Mouse (Mus musculus): ENCODE measurements at regions not wholly inside any gene's neighbourhood (a gene's known extent, or its start where the extent isn't known, plus 50 kb on each side); places are given as distances from the start of the nearest gene placed in this dataset.

- DNase-seq, result no peak
Observed at GRCm38 (mm10) chr3:15118634-15119356, 213.3 kb downstream of the Gm9733 start.

DNA sequence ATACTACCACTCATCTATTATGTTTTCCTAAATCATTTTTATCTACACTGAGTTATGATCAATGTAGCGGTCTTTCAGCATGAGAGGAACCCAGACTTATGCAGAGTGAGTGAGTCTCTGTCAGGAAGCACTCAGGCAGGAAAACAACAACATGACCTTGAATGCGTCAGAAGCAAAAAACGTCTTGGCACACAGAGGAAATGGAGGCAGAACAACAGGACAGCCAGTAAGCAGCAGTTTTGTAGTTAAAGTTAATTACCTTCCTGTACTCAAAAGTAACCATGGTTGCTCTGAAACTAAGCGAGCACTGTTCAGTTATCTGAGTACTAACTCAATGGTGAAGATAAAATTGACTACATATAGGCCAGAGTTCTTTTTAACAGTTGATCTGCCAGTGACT lies 205.4 kb downstream of the Gm9733 start:
- no peak for DNase-seq

DNA sequence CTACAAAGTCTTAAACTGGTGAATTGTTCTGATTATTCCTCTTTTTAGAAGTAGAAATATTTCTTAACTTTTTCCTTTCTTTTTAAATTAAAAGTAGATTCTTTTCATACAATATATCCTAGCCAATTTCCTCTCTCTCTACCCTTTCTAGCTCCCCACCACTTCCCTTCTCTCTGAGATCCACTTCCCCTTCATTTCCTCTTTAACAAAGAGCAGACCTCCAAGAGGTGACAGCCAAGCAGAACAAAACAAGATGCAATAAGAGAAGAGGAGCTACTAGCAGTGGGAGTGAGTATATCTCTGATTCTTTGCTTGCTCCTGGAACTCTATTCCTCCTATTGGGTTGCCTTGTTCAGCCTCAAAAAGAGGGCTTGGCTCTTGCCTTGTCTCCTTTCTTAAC lies 203.7 kb downstream of the Gm9733 start:
- DNase-seq, result no peak

- DNase-seq, result no peak
Observed at GRCm38 (mm10) chr3:15128960-15129359, 203.1 kb downstream of the Gm9733 start.

- DNase-seq, result no peak
Observed at GRCm38 (mm10) chr3:15129729-15130369, 202.3 kb downstream of the Gm9733 start.

GRCm38 (mm10) chr3:15132136-15132535 lies 200.0 kb downstream of the Gm9733 start:
- DNase-seq, result no peak

- DNase-seq, result no peak
Observed at GRCm38 (mm10) chr3:15139550-15139949, 192.6 kb downstream of the Gm9733 start.

DNA sequence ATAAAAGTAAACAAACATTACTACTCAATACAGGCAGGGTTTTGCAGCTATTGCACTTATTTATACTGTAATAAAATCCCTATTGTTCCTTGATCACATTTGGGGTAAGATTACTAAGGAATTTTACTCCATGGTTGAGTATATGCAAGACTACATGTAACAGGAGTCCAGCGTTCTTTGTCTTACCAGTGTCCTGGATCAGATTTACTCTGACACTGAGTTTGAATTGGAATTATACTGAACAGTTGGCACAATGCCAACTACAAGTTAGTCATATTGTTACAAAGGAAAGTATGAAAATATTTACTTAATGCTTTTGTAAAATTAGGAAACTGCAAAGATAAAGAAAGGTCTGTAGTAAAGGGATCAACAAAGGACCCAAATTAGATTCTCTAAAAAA lies 178.4 kb downstream of the Gm9733 start:
- DNase-seq, result no peak

DNA sequence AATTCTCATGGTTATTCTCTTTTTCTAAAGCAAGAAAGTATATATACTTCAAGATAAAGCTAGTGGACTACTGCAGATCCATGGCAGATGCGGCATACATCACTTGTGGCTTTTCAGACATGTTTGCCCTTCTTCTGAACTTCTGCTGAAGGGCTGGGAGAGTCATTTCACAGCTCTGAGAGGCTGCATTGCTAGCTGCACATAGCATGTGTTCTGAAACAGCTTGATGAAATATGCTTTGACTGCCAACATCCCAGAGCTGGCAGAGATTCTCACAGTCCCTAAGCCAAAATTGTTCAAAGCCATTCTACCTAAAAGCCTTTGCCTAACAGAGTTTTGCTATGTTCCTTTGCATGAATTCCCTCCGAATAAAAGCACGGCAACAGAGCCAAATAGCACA lies 177.9 kb downstream of the Gm9733 start:
- DNase-seq, result no peak

GRCm38 (mm10) chr3:15156681-15157080 lies 175.4 kb downstream of the Gm9733 start:
- DNase-seq, result no peak

- no peak for DNase-seq
Observed at GRCm38 (mm10) chr3:15157842-15158241, 174.3 kb downstream of the Gm9733 start.

GRCm38 (mm10) chr3:15158926-15159325 lies 173.2 kb downstream of the Gm9733 start:
- DNase-seq, result no peak

GRCm38 (mm10) chr3:15159965-15160714 lies 172.0 kb downstream of the Gm9733 start:
- DNase-seq, result no peak

- DNase-seq, result peak; percentile 12 to 35
Observed at GRCm38 (mm10) chr3:15175811-15176210, 156.3 kb downstream of the Gm9733 start.

GRCm38 (mm10) chr3:15179079-15179812 lies 152.9 kb downstream of the Gm9733 start:
- DNase-seq, result no peak

DNA sequence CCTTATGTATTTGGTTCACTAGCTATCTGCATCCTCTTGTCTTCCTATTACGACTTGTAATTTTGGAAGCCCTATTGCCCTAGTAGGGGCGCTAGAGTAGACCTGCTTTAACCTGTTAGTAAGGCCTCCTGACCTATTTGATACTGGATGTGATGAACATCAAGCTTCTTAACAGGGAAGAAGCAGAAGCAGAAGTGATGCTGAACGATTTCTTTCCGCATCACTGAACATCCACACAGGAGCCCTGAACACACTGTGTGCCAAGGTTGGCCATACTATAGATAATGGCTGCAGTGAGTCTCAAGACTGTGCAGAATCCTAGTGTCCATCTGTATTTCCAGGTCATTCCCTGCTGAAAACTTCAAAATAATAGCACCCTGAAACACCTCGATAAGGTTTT lies 151.0 kb downstream of the Gm9733 start:
- no peak for DNase-seq

DNA sequence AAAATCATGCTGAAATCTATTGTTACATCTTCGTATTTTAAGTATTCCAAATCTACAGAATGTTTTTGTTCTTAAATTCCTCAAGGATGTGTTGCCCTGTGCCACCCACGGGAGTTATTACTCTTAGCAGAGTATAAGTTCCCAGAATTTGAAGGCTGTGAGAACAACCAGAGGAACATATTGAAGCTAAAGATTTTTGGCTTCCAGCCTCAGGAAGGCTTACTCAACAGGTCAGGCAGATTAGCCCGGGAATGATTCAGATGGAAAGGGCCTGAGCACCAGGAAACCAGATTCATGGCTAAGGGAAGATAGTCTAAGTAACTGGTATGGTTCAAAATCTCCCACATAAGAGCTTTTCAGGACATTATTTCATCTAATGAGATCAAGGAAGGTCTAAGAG lies 145.4 kb downstream of the Gm9733 start:
- DNase-seq, result no peak

- peak; percentile 42 to 67 for DNase-seq
Observed at GRCm38 (mm10) chr3:15194362-15194761, 137.7 kb downstream of the Gm9733 start.

- no peak for DNase-seq
Observed at GRCm38 (mm10) chr3:15196101-15196500, 136.0 kb downstream of the Gm9733 start.

- no peak for DNase-seq
Observed at GRCm38 (mm10) chr3:15198086-15198485, 134.0 kb downstream of the Gm9733 start.

- DNase-seq, result no peak
Observed at GRCm38 (mm10) chr3:15200309-15200708, 131.8 kb downstream of the Gm9733 start.

GRCm38 (mm10) chr3:15200990-15201389 lies 131.1 kb downstream of the Gm9733 start:
- no peak for DNase-seq

GRCm38 (mm10) chr3:15202760-15203159 lies 129.3 kb downstream of the Gm9733 start:
- peak; percentile 17 to 24 for DNase-seq

Measured in spleen, adult 18-20 months (tissue).